Mouse (Mus musculus) spleen, adult 12 weeks (tissue): ENCODE data around the gene Clca3a1.

Experiments used
- DNase-seq: peaks from one replicate; pipeline ENCODE4 v3.0.0; 2022; ENCODE audit warnings: low spot score

The Clca3a1 gene

DNA sequence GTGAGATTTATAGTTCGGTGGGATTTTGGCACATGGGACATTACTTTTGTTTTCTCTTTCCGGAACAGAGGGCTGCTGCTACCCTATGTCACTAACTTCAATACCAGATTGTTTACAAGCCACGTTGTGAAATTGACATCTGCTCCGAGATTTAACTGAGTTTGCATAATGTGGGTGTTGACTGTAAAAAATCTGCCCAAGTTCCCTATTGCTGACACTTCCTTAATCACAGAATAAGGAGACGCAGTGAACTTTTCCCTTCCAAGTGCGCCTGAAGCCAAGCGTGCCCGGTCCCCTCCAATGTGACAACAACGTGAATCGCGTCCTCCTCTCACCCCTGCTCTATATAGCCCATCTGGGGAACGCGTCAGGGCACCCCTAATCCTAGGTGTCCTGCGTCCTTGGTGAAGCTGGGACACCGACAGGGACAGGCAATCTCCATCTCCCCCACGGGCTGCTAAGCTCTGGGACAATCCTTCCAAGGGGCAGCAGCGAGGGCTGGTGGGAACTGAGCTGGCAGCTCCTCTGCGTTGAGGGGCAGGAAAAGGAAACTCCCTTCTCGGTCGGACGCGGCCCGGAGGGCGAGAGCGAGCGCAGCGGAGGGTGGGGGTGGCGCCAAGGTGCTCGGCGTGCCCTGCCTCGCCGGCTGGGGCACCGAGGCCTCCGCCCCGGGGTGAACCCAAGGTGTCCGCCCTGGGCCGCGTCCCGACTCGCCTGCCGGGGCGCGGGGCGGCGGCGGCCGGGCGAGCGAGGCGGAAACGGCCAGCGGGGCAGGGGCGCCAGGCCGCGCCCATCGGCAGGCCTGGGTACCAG, 41.5 kb downstream of the Clca3a1 start:
- peak; percentile 75 for DNase-seq

DNA sequence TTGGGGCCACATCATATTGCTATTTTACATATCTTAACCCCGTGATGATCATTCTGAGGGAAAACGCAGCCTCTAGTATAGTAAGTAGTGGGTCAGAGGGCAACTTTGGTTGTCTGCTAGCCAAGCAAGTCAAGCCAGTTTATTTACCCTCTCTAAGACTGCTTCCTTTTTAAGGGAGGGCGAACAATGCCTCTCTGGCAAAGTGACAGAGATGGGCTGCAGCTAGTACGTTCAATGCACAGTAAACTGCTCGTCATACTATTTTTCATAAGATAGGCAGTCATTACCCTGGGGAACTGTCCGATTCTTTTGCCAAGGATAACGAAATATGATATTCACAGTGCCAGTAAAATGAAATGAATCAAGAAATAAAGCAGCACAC, 42.1 kb downstream of the Clca3a1 start:
- peak; percentile 14 for DNase-seq

DNA sequence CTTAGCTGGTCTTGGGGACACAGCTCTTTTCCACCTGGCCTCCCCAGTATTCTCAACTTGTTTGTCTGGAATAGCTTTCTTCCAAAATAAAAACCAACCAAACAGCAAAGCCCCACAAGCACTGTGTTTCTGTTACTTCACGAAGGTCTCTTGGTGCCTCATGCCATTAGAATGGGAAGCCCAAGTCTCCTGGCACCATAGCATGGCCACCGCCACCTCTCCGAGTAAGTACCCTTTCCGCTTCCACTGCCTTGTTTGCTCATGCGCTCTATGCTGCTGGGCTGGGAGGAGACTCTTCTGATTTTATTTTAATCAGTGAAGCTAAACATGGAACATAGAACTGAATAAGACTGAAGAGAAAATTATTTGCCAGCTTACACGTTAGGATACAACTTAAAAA, 42.9 kb downstream of the Clca3a1 start:
- no peak for DNase-seq

DNA sequence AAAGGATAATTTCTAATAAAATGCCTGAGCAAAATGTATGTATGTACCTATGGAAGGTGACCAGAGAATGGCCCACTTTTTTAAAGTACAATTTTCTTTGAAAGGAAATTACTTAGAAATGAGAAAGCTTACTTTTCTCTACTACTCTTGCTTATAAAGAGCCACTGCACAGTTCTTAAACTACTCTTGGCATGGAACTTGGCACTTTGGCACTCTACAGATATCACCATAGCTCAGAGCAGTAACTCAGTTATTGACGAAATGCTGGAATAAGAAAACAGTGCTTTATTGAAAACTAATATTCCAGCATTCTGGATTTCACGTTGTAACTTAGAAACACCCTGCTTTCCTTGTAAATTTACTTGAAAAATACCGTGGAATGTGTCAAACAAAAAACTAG, 43.7 kb downstream of the Clca3a1 start:
- DNase-seq = no peak

DNA sequence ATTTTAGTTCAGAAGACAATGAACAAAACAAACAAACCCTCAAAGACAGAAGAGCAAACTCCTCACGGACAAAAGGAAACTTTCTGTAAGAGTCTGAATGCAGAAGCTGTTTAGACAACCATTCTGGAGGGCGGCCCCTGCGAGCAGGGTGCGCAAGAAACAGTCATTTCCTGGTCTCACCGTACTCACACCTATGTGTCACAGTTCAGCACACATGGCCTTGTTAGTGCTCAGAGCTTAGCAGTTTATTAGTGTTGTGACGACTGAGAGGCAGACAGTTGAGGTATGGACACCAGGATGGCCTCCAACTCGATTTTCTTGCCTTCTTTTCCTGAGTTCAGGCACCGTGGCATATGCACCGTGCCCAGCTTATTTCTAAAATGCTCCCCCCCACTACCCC, 44.9 kb downstream of the Clca3a1 start:
- no peak for DNase-seq

DNA sequence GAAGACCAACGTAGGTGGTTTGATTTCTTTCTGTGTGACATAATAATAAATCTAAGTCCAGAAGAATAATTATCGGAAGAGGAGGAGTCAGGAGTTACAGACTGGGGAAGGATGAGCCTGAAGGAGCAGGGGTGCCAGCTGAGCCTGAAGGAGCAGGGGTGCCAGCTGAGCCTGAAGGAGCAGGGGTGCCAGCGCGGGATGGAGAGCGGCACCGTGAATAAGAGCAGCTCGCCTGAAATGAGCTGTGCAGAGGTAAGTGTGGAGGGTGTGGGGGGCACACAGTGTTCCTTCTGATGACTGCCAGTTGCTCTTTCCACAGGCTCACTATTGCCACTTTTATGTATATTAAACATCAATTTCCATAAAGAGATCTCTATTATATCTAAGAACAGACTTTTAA, 45.7 kb downstream of the Clca3a1 start:
- no peak for DNase-seq

DNA sequence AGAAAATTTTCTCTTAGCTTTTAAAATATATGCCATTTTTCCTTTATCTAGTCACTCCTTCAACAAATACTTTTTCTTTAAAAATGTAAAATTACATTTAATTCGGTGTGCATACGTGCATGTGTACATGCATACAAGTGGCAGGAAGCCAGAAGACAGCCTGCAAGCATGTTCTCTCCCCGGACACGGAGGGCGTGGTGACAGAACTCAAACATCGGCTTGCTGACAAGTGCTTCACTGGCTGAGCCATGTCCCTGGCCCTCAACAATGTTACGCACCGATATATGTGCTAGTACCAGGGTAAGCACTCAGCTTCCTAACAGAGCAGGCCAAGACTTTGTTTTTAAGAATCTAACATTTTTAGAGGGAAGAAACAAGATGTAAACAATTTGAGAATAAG, 46.2 kb downstream of the Clca3a1 start:
- DNase-seq = no peak

DNA sequence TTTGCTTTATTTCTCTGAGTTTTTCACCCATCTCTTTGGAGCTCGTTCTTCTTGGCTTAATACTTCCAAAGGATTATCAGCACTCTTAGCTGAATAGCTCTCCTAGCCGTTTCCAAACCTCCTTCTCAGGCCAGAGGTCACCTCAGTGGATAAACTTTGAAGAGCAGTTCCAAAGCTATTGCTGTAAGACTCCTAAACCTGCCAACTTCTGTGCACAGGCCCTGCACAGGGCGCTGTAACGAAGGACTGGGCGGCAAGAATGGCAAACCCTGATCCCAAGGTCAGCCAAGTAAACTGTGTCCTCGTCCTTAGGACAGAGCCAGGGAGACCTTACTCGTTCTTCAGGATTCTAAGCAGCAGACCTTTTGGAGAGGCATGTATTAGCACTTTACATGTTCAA, 46.7 kb downstream of the Clca3a1 start:
- no peak for DNase-seq

DNA sequence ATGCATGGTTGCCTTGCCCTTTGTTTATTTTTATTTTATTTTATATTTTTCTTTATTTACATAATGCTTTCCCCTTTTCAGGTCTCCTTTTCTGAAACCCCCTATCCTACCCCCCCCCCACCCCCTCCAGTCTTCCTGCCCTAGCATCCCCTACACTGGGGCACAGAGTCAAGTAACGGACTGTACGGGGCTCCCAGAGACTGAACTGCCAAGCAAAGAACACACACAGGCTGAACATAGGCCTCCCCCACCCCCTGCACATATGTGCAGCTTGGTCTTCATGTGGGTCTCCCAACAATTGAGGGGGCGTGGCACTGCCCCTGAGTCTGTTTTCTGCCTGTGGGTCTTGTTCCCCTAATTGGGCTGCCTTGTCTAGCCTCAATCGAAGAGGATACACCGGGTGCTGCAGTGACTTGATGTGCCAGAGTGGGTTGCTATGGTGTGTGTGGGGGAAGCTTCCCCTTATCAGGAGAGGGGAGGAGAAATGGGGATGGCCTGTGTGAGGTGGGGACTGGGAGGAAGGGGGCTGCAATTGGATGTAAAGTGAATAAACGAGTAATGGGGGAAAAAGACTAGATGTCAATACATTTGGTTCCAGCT, 49.1 kb downstream of the Clca3a1 start:
- no peak for DNase-seq

DNA sequence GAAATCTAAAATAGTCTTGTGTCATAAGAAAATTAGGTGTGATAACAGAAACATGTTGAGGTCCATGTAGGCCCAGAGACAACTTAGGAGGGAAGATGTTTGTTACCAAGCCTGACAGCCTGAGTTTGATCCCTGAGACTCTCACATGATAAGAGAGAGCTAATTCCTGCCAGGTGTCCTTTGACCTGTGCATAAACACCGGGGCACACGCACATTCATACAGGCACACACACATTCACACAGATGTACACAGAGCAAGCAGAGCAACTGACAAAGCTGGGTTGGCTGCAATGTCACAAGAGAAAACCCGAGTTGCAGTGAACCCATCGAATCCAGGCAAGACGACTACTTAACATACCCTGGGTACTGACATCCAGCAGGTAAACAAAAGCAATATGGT, 52.2 kb downstream of the Clca3a1 start:
- DNase-seq = no peak

DNA sequence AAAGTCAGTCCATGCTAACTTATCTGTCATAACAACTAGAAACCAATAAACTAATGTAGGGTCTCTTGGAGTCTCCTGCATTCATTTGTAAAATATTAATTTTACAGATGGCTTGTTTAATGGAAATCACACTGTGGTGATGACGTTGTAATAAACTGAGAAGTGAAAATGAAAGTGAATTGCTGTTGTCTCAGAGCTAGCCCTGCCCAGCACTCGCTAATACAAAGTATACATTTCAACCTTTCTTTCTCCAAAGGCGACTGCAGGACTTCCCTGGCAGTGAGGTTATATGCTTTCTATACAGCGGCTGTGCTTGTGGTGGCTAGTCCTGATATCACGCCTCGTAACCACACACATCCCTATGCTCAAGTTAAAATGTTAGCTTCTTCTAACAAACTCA, 56.8 kb downstream of the Clca3a1 start:
- DNase-seq = no peak

DNA sequence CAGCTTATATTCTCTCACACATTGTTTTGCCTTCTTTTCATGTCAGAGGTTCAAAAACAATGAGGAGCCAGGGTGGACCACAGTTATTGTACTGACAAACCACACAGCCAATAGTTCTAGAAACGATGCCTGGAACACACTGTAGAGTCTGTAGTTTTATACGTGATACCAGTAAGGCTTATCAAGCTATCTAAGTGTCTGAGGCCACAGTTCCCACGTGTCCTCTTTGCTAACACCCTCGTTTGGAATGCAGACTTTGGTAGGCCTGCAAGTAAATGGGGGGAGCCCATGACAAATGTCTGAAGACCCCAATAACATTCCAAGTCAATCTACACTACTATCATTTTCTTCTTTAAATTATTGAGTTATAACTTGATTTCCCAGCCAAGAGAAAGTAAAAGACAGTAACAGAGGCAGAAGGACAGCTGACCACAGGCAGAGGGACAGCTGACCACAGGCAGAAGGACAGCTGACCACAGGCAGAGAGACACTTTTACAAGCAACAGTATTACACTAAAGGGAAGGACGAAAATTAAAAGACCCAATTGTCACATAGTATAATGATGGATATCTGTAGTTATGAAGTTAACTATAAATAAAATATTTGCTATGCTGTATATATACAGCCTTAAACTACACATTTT, 61.9 kb downstream of the Clca3a1 start:
- no peak for DNase-seq

DNA sequence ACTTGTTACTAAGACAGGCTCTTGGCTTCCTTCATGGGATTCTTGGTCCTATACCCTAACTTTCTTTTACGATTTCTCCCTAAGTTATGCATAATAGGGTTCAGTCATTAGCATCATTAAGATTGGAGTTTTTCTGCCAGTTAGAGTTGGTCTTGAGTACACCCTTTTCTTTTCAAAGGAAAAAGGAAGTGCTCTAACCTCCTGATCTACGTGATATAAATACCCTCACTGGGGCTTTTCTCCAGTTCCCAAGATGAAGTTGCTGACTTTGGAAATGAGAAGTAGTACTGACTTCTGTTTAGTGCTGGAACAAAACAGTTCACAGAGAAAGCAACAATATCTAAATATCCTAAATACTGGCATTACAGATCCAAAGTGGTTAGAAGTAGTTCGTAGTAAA, 62.8 kb downstream of the Clca3a1 start:
- no peak for DNase-seq

DNA sequence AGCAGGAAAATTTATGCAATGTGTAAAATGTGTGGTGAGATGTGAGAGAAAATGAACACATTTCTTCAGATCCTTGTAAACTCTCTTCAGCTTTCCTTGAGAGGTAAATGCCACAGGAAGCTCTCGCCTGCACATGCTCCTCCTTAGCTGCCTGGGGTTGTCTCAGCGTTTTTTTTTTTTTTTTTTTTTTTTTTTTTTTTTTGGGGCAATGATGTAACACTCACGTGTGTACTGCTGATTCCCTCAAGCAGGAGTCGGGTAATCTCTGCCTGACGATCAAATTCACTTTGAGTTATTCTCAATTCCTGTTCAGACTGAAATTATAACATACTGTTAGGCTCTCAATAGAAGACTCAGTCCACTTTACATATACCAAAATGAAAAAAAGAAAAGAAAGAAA, 63.6 kb downstream of the Clca3a1 start:
- DNase-seq = no peak

DNA sequence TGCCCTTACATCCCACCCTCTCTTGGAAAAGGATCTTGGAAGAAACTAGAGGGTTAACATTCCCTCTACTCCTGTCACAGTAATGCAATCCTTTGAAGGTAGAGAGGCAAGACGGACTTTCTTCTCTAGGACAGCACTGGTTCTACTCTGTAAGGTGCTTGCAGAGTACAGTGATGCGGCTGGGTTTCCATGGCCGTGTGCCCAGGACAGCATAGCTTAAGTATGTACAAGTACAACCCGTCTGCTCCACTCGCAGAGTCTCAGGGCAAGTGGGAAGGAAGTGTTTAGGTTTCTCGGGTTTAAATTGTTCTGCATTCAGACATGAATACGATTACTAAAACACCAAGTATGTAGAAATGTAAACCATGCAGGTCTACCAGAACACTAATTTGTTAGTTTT, 65.8 kb downstream of the Clca3a1 start:
- no peak for DNase-seq

DNA sequence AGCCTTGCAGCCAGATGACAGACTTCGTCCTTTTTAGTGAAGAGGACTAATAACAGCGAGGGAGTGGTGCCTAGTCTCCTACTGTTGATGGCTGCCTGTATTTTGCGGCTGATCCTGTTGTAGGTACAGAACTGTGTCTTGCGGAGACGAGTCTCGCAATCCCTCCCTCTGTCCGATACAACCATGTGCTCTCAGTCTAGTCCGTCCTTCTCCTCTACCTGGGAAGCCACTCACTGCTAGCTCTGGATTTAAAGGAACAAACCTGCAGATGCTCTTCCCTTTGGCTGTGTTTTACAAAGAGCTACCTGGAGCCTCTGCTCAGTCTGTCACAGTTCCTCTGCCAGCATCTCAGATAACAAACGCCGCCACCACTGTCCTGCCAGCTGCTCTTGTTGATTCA, 66.7 kb downstream of the Clca3a1 start:
- no peak for DNase-seq

DNA sequence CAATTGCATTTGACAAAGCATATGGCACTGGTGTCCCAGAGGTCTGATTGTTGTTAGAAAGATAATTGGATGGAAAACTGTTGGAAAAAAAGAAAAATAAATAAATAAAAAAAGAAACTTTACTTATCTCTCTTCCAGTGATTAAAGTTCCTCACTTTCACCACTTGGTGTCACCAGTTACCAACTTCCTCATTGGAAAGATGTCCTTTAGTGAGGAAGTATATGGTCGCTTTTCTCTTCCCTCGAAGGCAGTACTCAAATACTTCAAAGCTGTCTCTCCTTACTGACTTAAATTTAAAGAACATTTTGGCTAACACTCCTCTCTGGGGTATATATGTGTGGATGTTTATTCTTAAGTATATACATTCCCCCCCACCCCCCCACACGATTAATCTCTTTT, 68.7 kb downstream of the Clca3a1 start:
- DNase-seq = no peak

DNA sequence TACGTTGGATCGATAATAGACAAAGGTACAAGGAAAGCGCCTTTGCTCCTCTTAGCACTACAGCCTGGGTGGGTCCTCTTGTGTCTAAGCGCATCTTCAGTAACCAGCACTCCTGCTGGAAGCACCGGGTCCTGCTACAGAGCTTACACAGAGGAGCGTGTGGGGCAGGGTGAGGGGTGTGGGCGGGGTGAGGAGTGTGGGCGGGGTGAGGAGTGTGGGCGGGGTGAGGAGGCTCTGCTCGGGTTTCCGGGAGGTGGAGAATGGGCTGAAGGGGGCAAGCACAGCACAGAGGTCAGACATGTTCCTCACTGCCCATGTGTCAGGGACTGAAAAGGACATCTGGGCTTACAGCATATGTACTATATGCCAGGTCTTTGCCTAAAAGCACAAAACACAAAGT, 71.5 kb downstream of the Clca3a1 start:
- DNase-seq = peak; percentile 21

DNA sequence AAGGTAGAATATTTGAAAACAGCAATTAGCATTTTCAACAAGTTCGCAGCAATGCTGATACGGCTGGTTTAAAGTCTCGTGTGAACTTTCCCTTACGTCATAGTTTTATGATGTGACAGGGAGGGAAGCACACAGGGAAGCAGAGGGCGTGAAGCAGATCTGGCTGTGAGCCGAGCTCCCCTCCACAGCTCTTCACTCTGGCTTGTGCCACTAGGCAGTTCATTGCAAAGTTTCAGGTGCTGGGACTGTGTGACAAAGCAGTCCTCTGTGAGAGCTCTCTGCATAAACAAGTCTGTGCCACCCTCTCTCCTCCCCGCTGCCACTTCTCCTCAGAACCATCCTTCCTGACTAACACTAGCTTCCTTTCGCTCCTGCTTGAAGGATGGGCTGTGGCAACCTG, 72.5 kb downstream of the Clca3a1 start:
- DNase-seq = no peak

DNA sequence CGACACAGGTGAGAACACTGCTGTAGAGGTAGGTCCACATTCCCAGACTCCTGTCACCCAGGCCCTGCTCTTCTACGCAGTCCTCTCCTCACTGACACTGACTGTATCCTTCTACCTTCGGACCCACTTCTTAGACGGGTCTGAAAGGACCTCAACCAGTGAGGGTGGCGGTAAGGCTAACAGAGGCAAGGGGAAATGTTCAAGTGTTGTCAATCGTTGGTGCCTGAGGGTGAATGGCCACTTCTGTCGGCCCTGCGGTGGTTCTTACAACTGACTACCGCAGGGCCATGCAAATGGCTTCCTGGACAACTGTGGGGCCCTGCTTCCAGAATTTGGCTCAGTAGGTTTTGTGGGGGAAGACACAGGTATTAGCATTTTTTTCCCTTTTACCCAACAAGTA, 73.2 kb downstream of the Clca3a1 start:
- no peak for DNase-seq

DNA sequence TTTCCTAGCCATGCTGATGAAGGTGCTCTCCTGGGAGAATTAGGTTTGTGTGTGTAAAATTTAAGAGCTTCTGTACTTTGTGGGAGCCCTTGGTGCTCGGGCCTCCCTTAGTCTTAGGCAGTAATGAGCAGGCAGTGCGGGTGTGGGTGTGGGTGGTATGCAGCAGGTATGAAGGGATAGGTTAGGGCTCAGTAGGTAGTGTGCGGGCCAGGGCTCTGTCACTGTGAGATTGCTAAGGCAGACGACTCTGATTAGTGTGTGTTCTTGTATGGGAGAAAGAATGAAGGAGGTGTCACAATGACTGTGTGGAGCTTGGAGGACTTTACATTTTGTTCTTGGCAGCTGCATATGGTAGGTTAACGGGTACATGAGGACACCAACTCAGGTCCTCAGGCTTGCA, 74.6 kb downstream of the Clca3a1 start:
- no peak for DNase-seq

DNA sequence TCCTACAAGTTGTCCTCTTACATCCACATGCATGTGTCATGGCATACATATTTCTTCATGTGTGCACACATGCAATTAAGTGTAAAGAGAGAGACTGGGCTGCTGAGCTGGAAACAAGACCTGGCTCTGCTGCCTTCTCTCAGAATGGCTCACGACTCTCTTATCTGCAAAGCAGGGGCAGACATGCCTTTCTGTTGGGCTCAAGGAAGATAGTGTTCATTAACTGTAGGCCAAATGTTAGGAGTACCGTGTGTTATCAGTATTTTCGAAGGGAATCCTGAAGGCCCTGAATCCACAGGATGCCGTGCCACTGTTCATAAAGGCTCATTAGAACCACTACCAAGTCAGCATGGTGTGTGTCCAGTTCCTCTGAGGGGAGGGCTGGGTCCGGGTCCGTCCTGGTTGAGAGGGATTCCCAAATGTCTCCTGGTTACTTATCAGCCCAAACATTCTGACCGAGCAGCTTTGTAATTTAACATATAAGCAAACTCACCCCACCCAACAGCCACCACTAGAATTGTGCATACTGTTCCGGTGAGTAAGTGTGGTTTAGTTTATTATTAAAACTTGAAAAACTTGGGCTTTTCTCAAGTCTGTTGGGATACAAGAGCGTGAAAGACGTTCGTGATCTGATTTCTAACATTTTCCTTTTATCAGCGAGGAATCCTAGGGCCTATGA, 77.5 kb downstream of the Clca3a1 start:
- peak; percentile 31 for DNase-seq

DNA sequence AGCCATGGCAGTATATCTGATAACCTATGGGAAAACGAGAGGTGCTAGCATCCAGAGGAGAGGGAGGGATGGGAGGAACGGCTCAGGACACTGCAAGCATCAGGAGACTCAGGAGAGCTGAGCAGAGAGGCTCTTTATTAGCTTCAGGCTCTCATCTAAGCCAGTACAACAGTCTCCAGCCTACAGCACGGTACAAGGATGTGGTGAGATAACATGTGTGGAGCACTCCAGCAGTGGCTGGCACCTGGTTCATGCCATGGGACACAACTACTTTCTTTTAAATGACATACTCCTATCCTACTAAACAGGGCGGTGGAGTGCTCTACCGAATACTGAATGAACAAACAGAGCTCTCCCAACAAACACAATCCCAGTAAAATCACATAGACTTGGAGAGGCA, 79.2 kb downstream of the Clca3a1 start:
- DNase-seq = no peak
